Mouse (Mus musculus): ENCODE results near the gene Actg1. TPM values are rescaled to one million over a fixed set of nuclear protein-coding genes. Genes with fewer than 3 reads are reported as not detected.
A peak's percentile ranks its signal among the peaks of the same experiment; 100 is the strongest.

Gene Actg1
- total and polyA plus RNA-seq, 3 experiments = 1,832 to 4,362 (median 2,424) TPM

GRCm38 (mm10) chr11:120304886-120305534 is 43.3 kb downstream of the Actg1 start (continued):
- TF ChIP-seq RAD21 (IDR thresholded peaks at IDR 0.05; ENCODE audit: low read depth, low read length) = no peak; the same call in 1 of the 2 replicates
- peak; percentile 93 for TF ChIP-seq BHLHE40 (IDR thresholded peaks at IDR 0.05; ENCODE audit: low read depth, low read length)
- TF ChIP-seq ZNF384 (IDR thresholded peaks at IDR 0.05; ENCODE audit: low read depth, low read length) = no peak
- peak; percentile 99 for TF ChIP-seq MAZ (IDR thresholded peaks at IDR 0.05; ENCODE audit: low read depth, low read length)
- no peak for TF ChIP-seq JUN (IDR thresholded peaks at IDR 0.05; ENCODE audit: insufficient read depth, low read depth, low read length)
- TF ChIP-seq JUND (conservative IDR thresholded peaks at IDR 0.05; ENCODE audit: low read depth, low read length) = no peak
- peak; percentile 32; the same call in 1 of the 2 replicates for TF ChIP-seq NELFE (IDR thresholded peaks at IDR 0.05; ENCODE audit: low read depth, low read length)
- TF ChIP-seq GABPA (IDR thresholded peaks at IDR 0.05; ENCODE audit: insufficient replicate concordance, low read depth, low read length) = no peak
- no peak for TF ChIP-seq POLR2AphosphoS2 (IDR thresholded peaks at IDR 0.05; ENCODE audit: low read depth, low read length)
- no peak; the same call in 1 of the 2 replicates for TF ChIP-seq ELF1 (IDR thresholded peaks at IDR 0.05; ENCODE audit: low read depth, low read length)

GRCm38 (mm10) chr11:120304350-120304694 is 44.0 kb downstream of the Actg1 start:
- H3K79me2 ChIP-seq (replicated peaks; ENCODE audit: control insufficient read depth, extremely low read depth, insufficient read depth, poor library complexity, severe bottlenecking) = no peaks in the 10 kb centered on the region
- in situ Hi-C loops (cut with MboI; ENCODE audit: low pct_ligation_motif_present, low pct_unique_long_range_greater_than_20kb, low sequenced_read_pairs) = no loop called here
- dilution Hi-C loops (cut with MboI; ENCODE audit: extremely low pct_ligation_motif_present, extremely low pct_unique_long_range_greater_than_20kb, low sequenced_read_pairs) = no loop called here
- H3K4me1 ChIP-seq (ENCODE audit: control insufficient read depth in 1 of 2, insufficient read depth in 2 of 2) = peaks cover 12 to 18% of the 10 kb centered on the region in 2 experiments
- no peaks in the 10 kb centered on the region for H3K36me3 ChIP-seq (replicated peaks in 1 of 2; ENCODE audit: control insufficient read depth in 1 of 2, insufficient read depth in 1 of 2, low read length in 1 of 2)
- no peak overlapping the region for H3K9ac ChIP-seq (ENCODE audit: insufficient read depth, low read depth)
- no peak overlapping the region for H3K4me3 ChIP-seq (replicated peaks in 1 of 3; ENCODE audit: low read depth in 2 of 3, low read length in 2 of 3, poor library complexity in 1 of 3)
- TF ChIP-seq CHD2 (IDR thresholded peaks at IDR 0.05; ENCODE audit: low read length) (no peak), ZNF384 (IDR thresholded peaks at IDR 0.05; ENCODE audit: low read depth, low read length) (no peak), CHD1 (IDR thresholded peaks at IDR 0.05; ENCODE audit: low read depth, low read length) (no peak), RAD21 (IDR thresholded peaks at IDR 0.05; ENCODE audit: low read depth, low read length) (no peak), KAT2A (IDR thresholded peaks at IDR 0.05; ENCODE audit: insufficient replicate concordance, low read length) (no peak), MXI1 (IDR thresholded peaks at IDR 0.05; ENCODE audit: low read depth, low read length) (no peak), JUN (IDR thresholded peaks at IDR 0.05; ENCODE audit: insufficient read depth, low read depth, low read length) (no peak), IRF4 (IDR thresholded peaks at IDR 0.05; ENCODE audit: low read depth, low read length) (no peak), TCF12 (IDR thresholded peaks at IDR 0.05; ENCODE audit: low read depth, low read length) (no peak), NELFE (IDR thresholded peaks at IDR 0.05; ENCODE audit: low read depth, low read length) (no peak), BHLHE40 (IDR thresholded peaks at IDR 0.05; ENCODE audit: low read depth, low read length) (no peak), MEF2A (IDR thresholded peaks at IDR 0.05; ENCODE audit: borderline replicate concordance, low read depth, low read length) (no peak)
- peaks cover 21% of the 10 kb centered on the region for H3K9me3 ChIP-seq (replicated peaks; ENCODE audit: low read length)
- peak overlapping the region; percentile 93; the same call in 1 of the 2 replicates for H3K4me2 ChIP-seq (ENCODE audit: insufficient read depth, low read depth, poor library complexity, severe bottlenecking)
- DNase-seq (ENCODE audit: extremely low read depth) = no peak
- H3K27me3 ChIP-seq (replicated peaks) = peaks cover 94% of the 10 kb centered on the region
- no peak overlapping the region for H3K27ac ChIP-seq (ENCODE audit: insufficient read depth, low read depth)

Data from CH12.LX (cell line).